Mouse (Mus musculus): ENCODE data around the gene Olfr781.
"Not testable (repeated sequence)": the region's sequence is repeated elsewhere in the genome, so short reads cannot be mapped to it uniquely, and the experiment has no call there.

Gene Olfr781

GRCm38 (mm10) chr10:129328554-129328953 lies at the start of gene Olfr781:
Gene Olfr781, plus strand, starts transcription at chr10:129328854.
- DNase-seq = no peak

- not testable (repeated sequence) for DNase-seq
Observed at GRCm38 (mm10) chr10:129312973-129313372, 15.7 kb upstream of the Olfr781 start.

GRCm38 (mm10) chr10:129313521-129313920 lies 15.1 kb upstream of the Olfr781 start:
- not testable (repeated sequence) for DNase-seq

GRCm38 (mm10) chr10:129317817-129318216 lies 10.8 kb upstream of the Olfr781 start, which contains the start of gene Olfr780:
Gene Olfr780, plus strand, starts transcription at chr10:129318117.
- DNase-seq = no peak

GRCm38 (mm10) chr10:129348550-129348949 lies 19.9 kb downstream of the Olfr781 start, which contains the start of gene Olfr782:
Gene Olfr782, plus strand, starts transcription at chr10:129348850.
- DNase-seq = no peak

GRCm38 (mm10) chr10:129352475-129352874 lies 23.8 kb downstream of the Olfr781 start:
- DNase-seq = not testable (repeated sequence)

- DNase-seq = not testable (repeated sequence)
Observed at GRCm38 (mm10) chr10:129356496-129356895, 27.8 kb downstream of the Olfr781 start.

GRCm38 (mm10) chr10:129357307-129357706 lies 28.7 kb downstream of the Olfr781 start:
- no peak for DNase-seq

GRCm38 (mm10) chr10:129374051-129374450 lies 45.4 kb downstream of the Olfr781 start:
- not testable (repeated sequence) for DNase-seq
